Mouse (Mus musculus): ENCODE data around the gene Vwa8.

Gene Vwa8

GRCm38 (mm10) chr14:79241656-79242385 lies 393.0 kb downstream of the Vwa8 start:
- ChIA-PET POLR2A (interaction anchor here in 1 of 4 experiments (0.5 kb wide), 1 partner anchor 39 kb away, joined by 4 read pairs; no protein-coding TSS in a partner anchor), CTCF (no interaction called here)

GRCm38 (mm10) chr14:79242386-79242720 lies 393.5 kb downstream of the Vwa8 start:
- CTCF ChIA-PET, result interaction anchor here in 1 of 4 experiments (0.7 kb wide), 1 partner anchor 84 kb away, joined by 3 read pairs; no protein-coding TSS in a partner anchor
- POLR2A ChIA-PET, result no interaction called here

- POLR2A ChIA-PET, result interaction anchor here in 1 of 4 experiments (0.6 kb wide), 1 partner anchor 53 kb away, joined by 4 read pairs; no protein-coding TSS in a partner anchor
- CTCF ChIA-PET, result interaction anchor here in 1 of 4 experiments (0.7 kb wide), 1 partner anchor 85 kb away, joined by 3 read pairs; no protein-coding TSS in a partner anchor
These were observed 394.4 kb downstream of the Vwa8 start for GRCm38 (mm10) chr14:79243038-79243883.

- ChIA-PET CTCF (no interaction called here), POLR2A (no interaction called here)
These were observed 395.7 kb downstream of the Vwa8 start for GRCm38 (mm10) chr14:79244571-79244970.

GRCm38 (mm10) chr14:79251727-79252285 lies 403.0 kb downstream of the Vwa8 start:
- ChIA-PET POLR2A (no interaction called here), CTCF (interaction anchor here in 1 of 4 experiments (1.0 kb wide), 1 partner anchor 58 kb away, joined by 3 read pairs; no protein-coding TSS in a partner anchor)
